Mouse (Mus musculus): ENCODE results near the gene Wfdc13. TPM values are rescaled to one million over a fixed set of nuclear protein-coding genes. Genes with fewer than 3 reads are reported as not detected.
"Not testable (repeated sequence)": the region's sequence is repeated elsewhere in the genome, so short reads cannot be mapped to it uniquely, and the experiment has no call there.

Wfdc13 gene
- polyA plus RNA-seq, 1 experiment from 2014 or later: not detected

- Histone ChIP-seq H3K27me3 (replicated peaks; ENCODE audit: control insufficient read depth, insufficient read depth, low read length) (no peaks in the 10 kb centered on the region), H3K4me3 (ENCODE audit: low read length) (no peak overlapping the region), H3K36me3 (ENCODE audit: control insufficient read depth, insufficient read depth, low read length) (no peaks in the 10 kb centered on the region), H3K27ac (ENCODE audit: low read depth, low read length) (no peak overlapping the region), H3K9me3 (ENCODE audit: control insufficient read depth, low read length) (no peaks in the 10 kb centered on the region), H3K4me2 (ENCODE audit: low read length) (no peak overlapping the region), H3K4me1 (ENCODE audit: control insufficient read depth, insufficient read depth, low read depth, low read length) (no peaks in the 10 kb centered on the region), H3K9ac (ENCODE audit: low read depth, low read length) (no peak overlapping the region)
- no peak for ATAC-seq
- 80% methylated on average over 5 of the region's 5 CpGs for WGBS
These were observed 19.3 kb downstream of the Wfdc13 start for GRCm38 (mm10) chr2:164704235-164704634.

- Histone ChIP-seq H3K27me3 (replicated peaks; ENCODE audit: control insufficient read depth, insufficient read depth, low read length) (no peaks in the 10 kb centered on the region), H3K36me3 (ENCODE audit: control insufficient read depth, insufficient read depth, low read length) (no peaks in the 10 kb centered on the region), H3K4me3 (ENCODE audit: low read length) (no peak overlapping the region), H3K9ac (ENCODE audit: low read depth, low read length) (no peak overlapping the region), H3K4me2 (ENCODE audit: low read length) (no peak overlapping the region), H3K4me1 (ENCODE audit: control insufficient read depth, insufficient read depth, low read depth, low read length) (no peaks in the 10 kb centered on the region), H3K27ac (ENCODE audit: low read depth, low read length) (no peak overlapping the region), H3K9me3 (ENCODE audit: control insufficient read depth, low read length) (no peaks in the 10 kb centered on the region)
- 90% methylated on average over 6 of the region's 6 CpGs for whole genome bisulfite sequencing
- no peak for ATAC-seq
These were observed 20.4 kb downstream of the Wfdc13 start for GRCm38 (mm10) chr2:164705328-164705727.

GRCm38 (mm10) chr2:164705991-164706390 is 21.1 kb downstream of the Wfdc13 start:
- Histone ChIP-seq H3K36me3 (ENCODE audit: control insufficient read depth, insufficient read depth, low read length) (no peaks in the 10 kb centered on the region), H3K9ac (ENCODE audit: low read depth, low read length) (no peak overlapping the region), H3K4me3 (ENCODE audit: low read length) (no peak overlapping the region), H3K4me2 (ENCODE audit: low read length) (no peak overlapping the region), H3K4me1 (ENCODE audit: control insufficient read depth, insufficient read depth, low read depth, low read length) (no peaks in the 10 kb centered on the region), H3K27me3 (replicated peaks; ENCODE audit: control insufficient read depth, insufficient read depth, low read length) (no peaks in the 10 kb centered on the region), H3K9me3 (ENCODE audit: control insufficient read depth, low read length) (no peaks in the 10 kb centered on the region), H3K27ac (ENCODE audit: low read depth, low read length) (no peak overlapping the region)
- no peak for ATAC-seq
- 92% methylated on average over 14 of the region's 14 CpGs for whole genome bisulfite sequencing

GRCm38 (mm10) chr2:164715005-164715404 is 30.1 kb downstream of the Wfdc13 start, which contains the start of gene Spint5:
TSS of gene Spint5 (plus strand) at chr2:164715305.
- no peak for ATAC-seq
- WGBS: 85% methylated on average over 6 of the region's 6 CpGs
- no peaks in the 10 kb centered on the region for H3K9me3 ChIP-seq (ENCODE audit: control insufficient read depth, low read length)

GRCm38 (mm10) chr2:164716194-164716786 is 31.4 kb downstream of the Wfdc13 start:
- H3K36me3 ChIP-seq (ENCODE audit: control insufficient read depth, insufficient read depth, low read length); H3K27me3 ChIP-seq (replicated peaks; ENCODE audit: control insufficient read depth, insufficient read depth, low read length); H3K4me3 ChIP-seq (ENCODE audit: low read length); H3K27ac ChIP-seq (ENCODE audit: low read depth, low read length); ATAC-seq; H3K9ac ChIP-seq (ENCODE audit: low read depth, low read length); H3K4me1 ChIP-seq (ENCODE audit: control insufficient read depth, insufficient read depth, low read depth, low read length); H3K9me3 ChIP-seq (ENCODE audit: control insufficient read depth, low read length); H3K4me2 ChIP-seq (ENCODE audit: low read length): not testable (repeated sequence)
- WGBS: 93% methylated on average over 20 of the region's 23 CpGs

More at GRCm38 (mm10) chr2:164715005-164715404, 30.1 kb downstream of the Wfdc13 start, which contains the start of gene Spint5:
- Histone ChIP-seq H3K4me2 (ENCODE audit: low read length) (no peak within 1 kb of the TSS), H3K4me1 (ENCODE audit: control insufficient read depth, insufficient read depth, low read depth, low read length) (no peaks in the 10 kb centered on the region), H3K9ac (ENCODE audit: low read depth, low read length) (no peak within 1 kb of the TSS), H3K4me3 (ENCODE audit: low read length) (no peak within 1 kb of the TSS), H3K36me3 (ENCODE audit: control insufficient read depth, insufficient read depth, low read length) (no peaks in the 10 kb centered on the region), H3K27me3 (replicated peaks; ENCODE audit: control insufficient read depth, insufficient read depth, low read length) (no peaks in the 10 kb centered on the region), H3K27ac (ENCODE audit: low read depth, low read length) (no peak within 1 kb of the TSS)

- Histone ChIP-seq H3K4me2 (ENCODE audit: low read length) (no peak overlapping the region), H3K36me3 (ENCODE audit: control insufficient read depth, insufficient read depth, low read length) (no peaks in the 10 kb centered on the region), H3K4me1 (ENCODE audit: control insufficient read depth, insufficient read depth, low read depth, low read length) (no peaks in the 10 kb centered on the region), H3K27me3 (replicated peaks; ENCODE audit: control insufficient read depth, insufficient read depth, low read length) (no peaks in the 10 kb centered on the region), H3K4me3 (ENCODE audit: low read length) (no peak overlapping the region), H3K9me3 (ENCODE audit: control insufficient read depth, low read length) (no peaks in the 10 kb centered on the region), H3K27ac (ENCODE audit: low read depth, low read length) (no peak overlapping the region), H3K9ac (ENCODE audit: low read depth, low read length) (no peak overlapping the region)
- ATAC-seq: no peak
- 68% methylated on average over 4 of the region's 4 CpGs for WGBS
These were observed 38.4 kb downstream of the Wfdc13 start for GRCm38 (mm10) chr2:164723276-164723675.

- no peaks in the 10 kb centered on the region for H3K4me1 ChIP-seq (ENCODE audit: control insufficient read depth, insufficient read depth, low read depth, low read length)
- H3K27me3 ChIP-seq (replicated peaks; ENCODE audit: control insufficient read depth, insufficient read depth, low read length): no peaks in the 10 kb centered on the region
- H3K9me3 ChIP-seq (ENCODE audit: control insufficient read depth, low read length): no peaks in the 10 kb centered on the region
- no peak for ATAC-seq
- H3K9ac ChIP-seq (ENCODE audit: low read depth, low read length): no peak overlapping the region
- 32% methylated on average over 6 of the region's 6 CpGs for WGBS
- H3K27ac ChIP-seq (ENCODE audit: low read depth, low read length): no peak overlapping the region
- no peaks in the 10 kb centered on the region for H3K36me3 ChIP-seq (ENCODE audit: control insufficient read depth, insufficient read depth, low read length)
- H3K4me2 ChIP-seq (ENCODE audit: low read length): no peak overlapping the region
- no peak overlapping the region for H3K4me3 ChIP-seq (ENCODE audit: low read length)
These were observed 41.1 kb downstream of the Wfdc13 start for GRCm38 (mm10) chr2:164725895-164726619.

GRCm38 (mm10) chr2:164731719-164732118 is 46.8 kb downstream of the Wfdc13 start:
- Histone ChIP-seq H3K36me3 (ENCODE audit: control insufficient read depth, insufficient read depth, low read length) (no peaks in the 10 kb centered on the region), H3K4me2 (ENCODE audit: low read length) (no peak overlapping the region), H3K27me3 (replicated peaks; ENCODE audit: control insufficient read depth, insufficient read depth, low read length) (no peaks in the 10 kb centered on the region), H3K27ac (ENCODE audit: low read depth, low read length) (no peak overlapping the region), H3K9ac (ENCODE audit: low read depth, low read length) (no peak overlapping the region), H3K4me1 (ENCODE audit: control insufficient read depth, insufficient read depth, low read depth, low read length) (no peaks in the 10 kb centered on the region), H3K4me3 (ENCODE audit: low read length) (no peak overlapping the region), H3K9me3 (ENCODE audit: control insufficient read depth, low read length) (no peaks in the 10 kb centered on the region)
- 77% methylated on average over 5 of the region's 5 CpGs for WGBS
- no peak for ATAC-seq

- H3K36me3 ChIP-seq (ENCODE audit: control insufficient read depth, insufficient read depth, low read length): no peaks in the 10 kb centered on the region
- no peak overlapping the region for H3K9ac ChIP-seq (ENCODE audit: low read depth, low read length)
- H3K4me2 ChIP-seq (ENCODE audit: low read length): no peak overlapping the region
- H3K27ac ChIP-seq (ENCODE audit: low read depth, low read length): no peak overlapping the region
- H3K4me1 ChIP-seq (ENCODE audit: control insufficient read depth, insufficient read depth, low read depth, low read length): no peaks in the 10 kb centered on the region
- H3K4me3 ChIP-seq (ENCODE audit: low read length): no peak overlapping the region
- WGBS: 92% methylated on average over 2 of the region's 2 CpGs
- ATAC-seq: no peak
- H3K27me3 ChIP-seq (replicated peaks; ENCODE audit: control insufficient read depth, insufficient read depth, low read length): no peaks in the 10 kb centered on the region
- no peaks in the 10 kb centered on the region for H3K9me3 ChIP-seq (ENCODE audit: control insufficient read depth, low read length)
These were observed 48.4 kb downstream of the Wfdc13 start for GRCm38 (mm10) chr2:164733259-164733658.
